Mouse (Mus musculus): ENCODE results near the gene Gab3.
"Not testable (repeated sequence)": the region's sequence is repeated elsewhere in the genome, so short reads cannot be mapped to it uniquely, and the experiment has no call there.

Gab3 gene

GRCm38 (mm10) chrX:75034054-75034453 lies 51.2 kb downstream of the Gab3 start:
- DNase-seq = not testable (repeated sequence)

- DNase-seq = no peak
Measured at GRCm38 (mm10) chrX:74983734-74984133, 101.5 kb downstream of the Gab3 start.

GRCm38 (mm10) chrX:74962899-74963298 lies 122.4 kb downstream of the Gab3 start:
- DNase-seq = peak; percentile 20 to 39

GRCm38 (mm10) chrX:74959161-74959560 lies 126.1 kb downstream of the Gab3 start:
- peak in 1 of 2 experiments; percentile 0 for DNase-seq

All from cerebellum, postnatal 14 days (tissue).